Mouse (Mus musculus): Measurements from ENCODE around the gene Tspan11. TPM values are rescaled to one million over a fixed set of nuclear protein-coding genes. Genes with fewer than 3 reads are reported as not detected.

Gene Tspan11
- polyA plus RNA-seq, 1 experiment from 2014 or later = 1.9 TPM

- WGBS = 39% methylated on average over 5 of the region's 5 CpGs
- peaks cover 35% of the 10 kb centered on the region for H3K4me1 ChIP-seq (replicated peaks)
- no peak overlapping the region for H3K27ac ChIP-seq (ENCODE audit: poor library complexity, severe bottlenecking)
- H3K36me3 ChIP-seq = no peaks in the 10 kb centered on the region
- H3K4me2 ChIP-seq = no peak overlapping the region
- no peak overlapping the region for H3K9ac ChIP-seq
- peaks cover 6% of the 10 kb centered on the region for H3K9me3 ChIP-seq (replicated peaks)
- H3K4me3 ChIP-seq = no peak overlapping the region
- H3K27me3 ChIP-seq (replicated peaks) = no peaks in the 10 kb centered on the region
- ATAC-seq (ENCODE audit: insufficient number of reproducible peaks, low FRiP score) = no peak
Measured at GRCm38 (mm10) chr6:127932697-127933096, 45.3 kb downstream of the Tspan11 start.

- 91% methylated on average over 5 of the region's 5 CpGs for WGBS
- Histone ChIP-seq H3K4me1 (replicated peaks) (peaks cover 25% of the 10 kb centered on the region), H3K36me3 (no peaks in the 10 kb centered on the region), H3K9ac (no peak overlapping the region), H3K27ac (ENCODE audit: poor library complexity, severe bottlenecking) (no peak overlapping the region), H3K9me3 (replicated peaks) (peaks cover 6% of the 10 kb centered on the region), H3K4me2 (no peak overlapping the region), H3K4me3 (no peak overlapping the region), H3K27me3 (replicated peaks) (peaks cover 3% of the 10 kb centered on the region; the same call in 1 of the 2 replicates)
- ATAC-seq (ENCODE audit: insufficient number of reproducible peaks, low FRiP score) = no peak
Measured at GRCm38 (mm10) chr6:127933841-127934240, 46.5 kb downstream of the Tspan11 start.

- no peak overlapping the region for H3K4me2 ChIP-seq
- WGBS = 73% methylated on average over 3 of the region's 3 CpGs
- H3K4me1 ChIP-seq (replicated peaks) = peaks cover 16% of the 10 kb centered on the region
- no peak overlapping the region for H3K4me3 ChIP-seq
- H3K27me3 ChIP-seq (replicated peaks) = peaks cover 6% of the 10 kb centered on the region; the same call in 1 of the 2 replicates
- peaks cover 6% of the 10 kb centered on the region for H3K9me3 ChIP-seq (replicated peaks)
- H3K36me3 ChIP-seq = no peaks in the 10 kb centered on the region
- no peak for ATAC-seq (ENCODE audit: insufficient number of reproducible peaks, low FRiP score)
- no peak overlapping the region for H3K9ac ChIP-seq
- no peak overlapping the region for H3K27ac ChIP-seq (ENCODE audit: poor library complexity, severe bottlenecking)
Measured at GRCm38 (mm10) chr6:127935105-127935504, 47.7 kb downstream of the Tspan11 start.

GRCm38 (mm10) chr6:127942421-127942820, 55.0 kb downstream of the Tspan11 start:
- peaks cover 12% of the 10 kb centered on the region; the same call in 1 of the 2 replicates for H3K27me3 ChIP-seq (replicated peaks)
- H3K9ac ChIP-seq = no peak overlapping the region
- no peaks in the 10 kb centered on the region for H3K9me3 ChIP-seq (replicated peaks)
- no peak overlapping the region for H3K4me3 ChIP-seq
- no peak for ATAC-seq (ENCODE audit: insufficient number of reproducible peaks, low FRiP score)
- H3K36me3 ChIP-seq = no peaks in the 10 kb centered on the region
- no peak overlapping the region for H3K4me2 ChIP-seq
- H3K4me1 ChIP-seq (replicated peaks) = no peaks in the 10 kb centered on the region
- WGBS = 87% methylated on average over 8 of the region's 8 CpGs
- H3K27ac ChIP-seq (ENCODE audit: poor library complexity, severe bottlenecking) = no peak overlapping the region

GRCm38 (mm10) chr6:127945725-127946124, 58.3 kb downstream of the Tspan11 start:
- no peak overlapping the region for H3K4me3 ChIP-seq
- 50% methylated on average over 9 of the region's 9 CpGs for WGBS
- peaks cover 13% of the 10 kb centered on the region; the same call in 1 of the 2 replicates for H3K27me3 ChIP-seq (replicated peaks)
- H3K27ac ChIP-seq (ENCODE audit: poor library complexity, severe bottlenecking) = no peak overlapping the region
- no peaks in the 10 kb centered on the region for H3K9me3 ChIP-seq (replicated peaks)
- no peak overlapping the region for H3K9ac ChIP-seq
- ATAC-seq (ENCODE audit: insufficient number of reproducible peaks, low FRiP score) = no peak
- no peak overlapping the region for H3K4me2 ChIP-seq
- no peaks in the 10 kb centered on the region for H3K36me3 ChIP-seq
- H3K4me1 ChIP-seq (replicated peaks) = no peaks in the 10 kb centered on the region

- 61% methylated on average over 9 of the region's 9 CpGs for WGBS
- no peaks in the 10 kb centered on the region for H3K4me1 ChIP-seq (replicated peaks)
- no peak overlapping the region for H3K4me2 ChIP-seq
- no peak overlapping the region for H3K9ac ChIP-seq
- H3K9me3 ChIP-seq (replicated peaks) = no peaks in the 10 kb centered on the region
- no peak overlapping the region for H3K4me3 ChIP-seq
- no peaks in the 10 kb centered on the region for H3K36me3 ChIP-seq
- H3K27ac ChIP-seq (ENCODE audit: poor library complexity, severe bottlenecking) = no peak overlapping the region
- peaks cover 27% of the 10 kb centered on the region for H3K27me3 ChIP-seq (replicated peaks)
- ATAC-seq (ENCODE audit: insufficient number of reproducible peaks, low FRiP score) = no peak
Measured at GRCm38 (mm10) chr6:127948656-127949055, 61.3 kb downstream of the Tspan11 start.

- Histone ChIP-seq H3K9ac (no peak overlapping the region), H3K27ac (ENCODE audit: poor library complexity, severe bottlenecking) (no peak overlapping the region), H3K36me3 (no peaks in the 10 kb centered on the region), H3K4me2 (no peak overlapping the region), H3K4me1 (replicated peaks) (no peaks in the 10 kb centered on the region), H3K4me3 (no peak overlapping the region), H3K9me3 (replicated peaks) (no peaks in the 10 kb centered on the region), H3K27me3 (replicated peaks) (peaks cover 27% of the 10 kb centered on the region)
- no peak for ATAC-seq (ENCODE audit: insufficient number of reproducible peaks, low FRiP score)
- WGBS = 88% methylated on average over 7 of the region's 7 CpGs
Measured at GRCm38 (mm10) chr6:127949885-127950284, 62.5 kb downstream of the Tspan11 start.

- H3K9ac ChIP-seq = no peak overlapping the region
- whole genome bisulfite sequencing = 80% methylated on average over 4 of the region's 4 CpGs
- no peak overlapping the region for H3K4me2 ChIP-seq
- no peak overlapping the region for H3K4me3 ChIP-seq
- ATAC-seq (ENCODE audit: insufficient number of reproducible peaks, low FRiP score) = no peak
- no peaks in the 10 kb centered on the region for H3K9me3 ChIP-seq (replicated peaks)
- peaks cover 18% of the 10 kb centered on the region for H3K27me3 ChIP-seq (replicated peaks)
- H3K36me3 ChIP-seq = no peaks in the 10 kb centered on the region
- H3K4me1 ChIP-seq (replicated peaks) = no peaks in the 10 kb centered on the region
- no peak overlapping the region for H3K27ac ChIP-seq (ENCODE audit: poor library complexity, severe bottlenecking)
Measured at GRCm38 (mm10) chr6:127953071-127953470, 65.7 kb downstream of the Tspan11 start.

GRCm38 (mm10) chr6:127956172-127956571, 68.8 kb downstream of the Tspan11 start:
- Histone ChIP-seq H3K27me3 (replicated peaks) (peaks cover 10% of the 10 kb centered on the region; the same call in 1 of the 2 replicates), H3K4me3 (no peak overlapping the region), H3K9ac (no peak overlapping the region), H3K27ac (ENCODE audit: poor library complexity, severe bottlenecking) (no peak overlapping the region), H3K4me1 (replicated peaks) (no peaks in the 10 kb centered on the region), H3K9me3 (replicated peaks) (no peaks in the 10 kb centered on the region), H3K4me2 (no peak overlapping the region), H3K36me3 (0 out of 2 replicates have a peak, but pooled peaks cover 4% of the 10 kb centered on the region)
- WGBS = 71% methylated on average over 5 of the region's 5 CpGs
- ATAC-seq (ENCODE audit: insufficient number of reproducible peaks, low FRiP score) = no peak

- Histone ChIP-seq H3K4me3 (no peak overlapping the region), H3K27me3 (replicated peaks) (no peaks in the 10 kb centered on the region), H3K9ac (no peak overlapping the region), H3K4me1 (replicated peaks) (no peaks in the 10 kb centered on the region), H3K36me3 (peaks cover 44% of the 10 kb centered on the region), H3K4me2 (no peak overlapping the region), H3K27ac (ENCODE audit: poor library complexity, severe bottlenecking) (no peak overlapping the region), H3K9me3 (replicated peaks) (no peaks in the 10 kb centered on the region)
- no peak for ATAC-seq (ENCODE audit: insufficient number of reproducible peaks, low FRiP score)
- 77% methylated on average over 1 of the region's 1 CpGs for WGBS
Measured at GRCm38 (mm10) chr6:127960203-127960602, 72.8 kb downstream of the Tspan11 start.

GRCm38 (mm10) chr6:127965497-127965896, 78.1 kb downstream of the Tspan11 start:
- H3K27me3 ChIP-seq (replicated peaks) = no peaks in the 10 kb centered on the region
- no peak overlapping the region for H3K27ac ChIP-seq (ENCODE audit: poor library complexity, severe bottlenecking)
- no peak overlapping the region for H3K4me2 ChIP-seq
- no peak for ATAC-seq (ENCODE audit: insufficient number of reproducible peaks, low FRiP score)
- no peak overlapping the region for H3K9ac ChIP-seq
- H3K4me3 ChIP-seq = no peak overlapping the region
- WGBS = 48% methylated on average over 8 of the region's 8 CpGs
- no peaks in the 10 kb centered on the region for H3K9me3 ChIP-seq (replicated peaks)
- H3K4me1 ChIP-seq (replicated peaks) = peaks cover 18% of the 10 kb centered on the region
- H3K36me3 ChIP-seq = peaks cover 60% of the 10 kb centered on the region

- H3K4me1 ChIP-seq (replicated peaks) = peaks cover 35% of the 10 kb centered on the region
- H3K9ac ChIP-seq = no peak overlapping the region
- H3K9me3 ChIP-seq (replicated peaks) = no peaks in the 10 kb centered on the region
- no peaks in the 10 kb centered on the region for H3K27me3 ChIP-seq (replicated peaks)
- 42% methylated on average over 7 of the region's 7 CpGs for WGBS
- H3K4me3 ChIP-seq = no peak overlapping the region
- ATAC-seq (ENCODE audit: insufficient number of reproducible peaks, low FRiP score) = no peak
- no peak overlapping the region for H3K4me2 ChIP-seq
- H3K36me3 ChIP-seq = peaks cover 21% of the 10 kb centered on the region
- no peak overlapping the region for H3K27ac ChIP-seq (ENCODE audit: poor library complexity, severe bottlenecking)
Measured at GRCm38 (mm10) chr6:127969709-127970108, 82.3 kb downstream of the Tspan11 start.
